Mouse (Mus musculus) liver, adult 2 months (tissue): ENCODE data around the gene Lama4.

Source experiments
- CTCF ChIP-seq: fragments of 200-500 bp; IDR thresholded peaks from 2 replicates; pipeline ENCODE4 v1.5.1; 2011; ENCODE audit warnings: low read depth, low read length, control low read depth
- POLR2A ChIP-seq: fragments of 200-500 bp; IDR thresholded peaks from 2 replicates; pipeline ENCODE4 v1.6.1; 2011; ENCODE audit warnings: low read length, control low read depth; ENCODE audit not compliant: insufficient read depth; ENCODE audit errors: extremely low read depth

- TF ChIP-seq CTCF (no peak), POLR2A (no peak)
Measured at GRCm38 (mm10) chr10:39141401-39141800, 176.1 kb downstream of the Lama4 start.
